Mouse (Mus musculus) heart, embryonic 10.5 days (tissue): ENCODE measurements around the gene Plch1. TPM values are rescaled to one million over a fixed set of nuclear protein-coding genes. Genes with fewer than 3 reads are reported as not detected.

Source experiments
- DNase-seq: peaks from one replicate; pipeline ENCODE4 v3.0.0-alpha.2; 2017; ENCODE audit warnings: low spot score
- H3K27ac ChIP-seq: fragments of 300-500 bp; sonication (generic); 2 replicates; pipeline ENCODE4 v1.5.1; 2016; ENCODE audit warnings: mild to moderate bottlenecking
- H3K27me3 ChIP-seq: fragments of 300-500 bp; sonication (generic); 2 replicates; pipeline ENCODE4 v1.6.1; 2016; ENCODE audit warnings: mild to moderate bottlenecking; ENCODE audit not compliant: poor library complexity, insufficient read depth, severe bottlenecking
- H3K36me3 ChIP-seq: fragments of 300-500 bp; sonication (generic); 2 replicates; pipeline ENCODE4 v1.6.1; 2016; ENCODE audit warnings: mild to moderate bottlenecking, moderate library complexity
- H3K4me1 ChIP-seq: fragments of 300-500 bp; sonication (generic); 2 replicates; pipeline ENCODE4 v1.6.1; 2016; ENCODE audit warnings: mild to moderate bottlenecking
- H3K4me3 ChIP-seq: fragments of 300-500 bp; sonication (generic); 2 replicates; pipeline ENCODE4 v1.5.1; 2016; ENCODE audit warnings: mild to moderate bottlenecking, moderate library complexity
- H3K9me3 ChIP-seq: fragments of 300-500 bp; sonication (generic); 2 replicates; pipeline ENCODE4 v1.6.1; 2016; ENCODE audit warnings: mild to moderate bottlenecking, moderate library complexity
- WGBS: fragments of 180-500 bp; shearing (Covaris S2); methylation state at CpG from one replicate; pipeline ENCODE4 v1.1.7; 2016; 5-methylcytosine and 5-hydroxymethylcytosine counted together
- polyA plus RNA-seq: library from polyadenylated mRNA; unstranded; fragments of >200 nt; fragmentation: Nextera tagmentation; extraction: Ambion mirVana; gene quantifications from 2 replicates; pipeline ENCODE4 v1.2.1, GENCODE M21; 2016

The Plch1 gene
- polyA plus RNA-seq, 1 experiment from 2014 or later: 2.0 TPM

- H3K4me1 ChIP-seq: no peaks in the 10 kb centered on the region
- no peak overlapping the region for H3K27ac ChIP-seq
- H3K36me3 ChIP-seq: no peaks in the 10 kb centered on the region
- no peak for DNase-seq
- 78% methylated on average over 7 of the region's 7 CpGs for WGBS
- no peak overlapping the region for H3K4me3 ChIP-seq
- no peaks in the 10 kb centered on the region for H3K9me3 ChIP-seq
- no peaks in the 10 kb centered on the region for H3K27me3 ChIP-seq
Measured at GRCm38 (mm10) chr3:63772617-63773305, 126.5 kb downstream of the Plch1 start.

- Histone ChIP-seq H3K4me3 (no peak overlapping the region), H3K27ac (no peak overlapping the region), H3K27me3 (no peaks in the 10 kb centered on the region), H3K4me1 (no peaks in the 10 kb centered on the region), H3K9me3 (no peaks in the 10 kb centered on the region), H3K36me3 (no peaks in the 10 kb centered on the region)
- WGBS: 67% methylated on average over 1 of the region's 1 CpGs
- DNase-seq: no peak
Measured at GRCm38 (mm10) chr3:63760821-63761220, 138.5 kb downstream of the Plch1 start.

GRCm38 (mm10) chr3:63740073-63740472 is 159.2 kb downstream of the Plch1 start:
- DNase-seq: no peak
- no peaks in the 10 kb centered on the region for H3K9me3 ChIP-seq
- 69% methylated on average over 2 of the region's 2 CpGs for WGBS
- no peaks in the 10 kb centered on the region for H3K27me3 ChIP-seq
- H3K36me3 ChIP-seq: no peaks in the 10 kb centered on the region
- H3K4me1 ChIP-seq: no peaks in the 10 kb centered on the region
- no peak overlapping the region for H3K27ac ChIP-seq
- H3K4me3 ChIP-seq: no peak overlapping the region

DNA sequence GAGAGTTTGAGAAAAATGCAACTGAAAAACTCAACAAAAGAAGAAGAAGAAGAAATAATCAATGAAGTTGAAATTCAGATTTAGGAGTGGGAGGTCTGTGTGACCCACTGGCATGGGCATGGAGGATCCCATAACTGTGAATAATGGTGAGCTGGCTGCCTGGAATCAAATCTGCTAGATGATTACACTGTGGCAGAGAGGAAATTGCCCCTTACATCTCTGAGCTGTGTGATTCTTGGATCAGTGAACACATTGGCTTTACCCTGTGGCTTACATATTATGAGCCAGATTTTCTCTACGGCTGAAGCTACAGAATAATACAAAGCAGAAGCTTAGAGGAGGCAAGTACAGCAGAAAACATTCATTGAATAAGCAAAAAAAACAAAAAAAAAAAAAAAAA is 170.9 kb downstream of the Plch1 start:
- no peak for DNase-seq
- Histone ChIP-seq H3K9me3 (no peaks in the 10 kb centered on the region), H3K36me3 (no peaks in the 10 kb centered on the region), H3K4me1 (no peaks in the 10 kb centered on the region), H3K27me3 (no peaks in the 10 kb centered on the region), H3K27ac (no peak overlapping the region), H3K4me3 (no peak overlapping the region)
- WGBS: 92% methylated on average over 1 of the region's 1 CpGs

DNA sequence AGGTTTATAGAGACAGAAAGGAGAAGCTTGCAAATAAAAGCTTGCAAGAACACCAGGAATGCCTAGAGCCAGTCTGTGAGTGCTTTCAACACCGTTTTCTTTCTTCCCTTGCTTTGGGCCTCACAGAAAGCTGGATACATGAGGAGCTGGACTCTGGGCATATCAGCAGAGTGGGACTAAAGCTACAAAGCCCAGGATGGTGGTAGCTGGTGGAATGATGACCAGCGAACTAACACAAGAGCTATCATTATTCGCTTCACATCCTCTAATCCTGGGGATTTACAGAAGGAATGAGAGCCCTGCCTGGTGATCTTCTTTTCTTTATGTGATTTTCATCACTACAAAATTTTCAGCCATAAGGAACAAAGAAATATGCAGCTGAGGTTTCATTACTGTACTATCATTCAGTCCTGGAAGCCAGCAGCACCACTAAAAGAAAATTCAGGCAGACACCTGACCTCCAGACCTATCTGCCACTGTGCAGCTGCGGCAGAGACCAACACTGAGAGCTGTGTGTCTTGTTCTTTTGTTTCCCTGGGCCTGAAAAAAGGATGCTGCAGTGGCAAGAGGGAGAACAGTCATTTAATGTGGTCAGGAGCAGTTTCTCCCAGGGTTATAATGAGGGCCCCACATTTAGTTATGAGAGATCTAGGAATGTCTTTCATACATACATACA is 172.5 kb downstream of the Plch1 start:
- 82% methylated on average over 4 of the region's 4 CpGs for WGBS
- Histone ChIP-seq H3K9me3 (no peaks in the 10 kb centered on the region), H3K36me3 (no peaks in the 10 kb centered on the region), H3K4me1 (no peaks in the 10 kb centered on the region), H3K27ac (no peak overlapping the region), H3K4me3 (no peak overlapping the region), H3K27me3 (no peaks in the 10 kb centered on the region)
- no peak for DNase-seq

DNA sequence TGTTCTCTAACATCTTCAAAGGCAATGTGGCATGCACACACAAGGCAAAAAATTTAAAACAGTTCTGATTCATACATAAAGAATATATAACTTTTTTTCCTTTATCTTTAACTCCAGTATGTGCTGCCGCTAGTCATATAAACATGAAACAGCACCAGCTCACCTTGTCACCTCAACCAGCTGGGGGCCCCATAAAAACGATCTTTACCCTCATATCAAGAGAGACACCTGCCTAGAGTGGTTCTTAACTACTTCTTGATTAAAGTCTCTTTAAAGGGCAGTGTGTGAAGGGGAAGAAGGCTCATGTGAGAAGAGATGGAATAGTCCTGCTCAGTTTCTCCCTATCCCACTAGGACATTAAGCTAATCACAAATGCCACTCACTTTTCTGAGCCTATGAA is 205.6 kb downstream of the Plch1 start:
- Histone ChIP-seq H3K36me3 (no peaks in the 10 kb centered on the region), H3K9me3 (no peaks in the 10 kb centered on the region), H3K4me3 (no peak overlapping the region), H3K27me3 (no peaks in the 10 kb centered on the region), H3K4me1 (no peaks in the 10 kb centered on the region), H3K27ac (no peak overlapping the region)
- DNase-seq: no peak
- 77% methylated on average over 2 of the region's 2 CpGs for WGBS

DNA sequence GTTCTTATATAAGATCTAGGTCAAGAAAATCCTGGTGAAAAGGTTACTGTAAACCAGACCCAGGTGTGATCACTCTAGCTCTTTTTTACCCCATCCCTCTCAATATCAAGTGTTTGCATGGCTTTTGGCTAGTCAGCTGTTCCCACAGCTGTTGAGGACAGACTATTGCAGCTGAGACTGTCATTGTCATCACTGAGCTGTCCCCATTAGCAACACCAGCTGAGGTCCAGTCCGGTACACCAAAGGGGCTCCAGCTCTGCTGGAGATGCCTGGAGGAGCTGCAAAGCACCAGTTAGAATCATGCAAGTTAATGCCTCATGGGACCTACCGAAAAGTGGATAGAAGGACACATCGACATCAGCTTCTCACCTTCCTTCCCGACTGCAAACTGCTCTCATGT is 206.5 kb downstream of the Plch1 start:
- WGBS: 79% methylated on average over 4 of the region's 4 CpGs
- no peaks in the 10 kb centered on the region for H3K36me3 ChIP-seq
- H3K9me3 ChIP-seq: no peaks in the 10 kb centered on the region
- no peak overlapping the region for H3K27ac ChIP-seq
- H3K27me3 ChIP-seq: no peaks in the 10 kb centered on the region
- no peak overlapping the region for H3K4me3 ChIP-seq
- DNase-seq: no peak
- no peaks in the 10 kb centered on the region for H3K4me1 ChIP-seq

DNA sequence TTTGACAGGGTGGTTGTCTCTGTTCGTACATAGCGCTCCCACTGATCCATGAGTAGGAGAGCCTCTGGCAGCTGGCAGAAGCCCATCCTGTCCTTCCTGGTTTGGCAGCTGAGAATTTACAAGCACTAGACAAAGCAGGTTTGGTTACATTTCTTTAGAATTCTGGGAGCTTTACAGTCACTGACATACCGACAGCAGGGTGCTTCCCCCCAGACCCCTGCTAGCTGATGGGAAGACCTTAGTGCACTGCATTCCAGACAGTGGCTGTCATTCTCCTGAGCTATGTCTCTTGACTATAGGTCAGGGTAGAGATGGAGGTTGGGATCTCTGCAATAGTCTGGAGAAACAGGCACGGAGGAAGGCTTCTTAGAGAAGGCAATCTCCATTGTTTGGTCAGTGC is 230.5 kb downstream of the Plch1 start:
- Histone ChIP-seq H3K4me1 (no peaks in the 10 kb centered on the region), H3K36me3 (no peaks in the 10 kb centered on the region), H3K27me3 (no peaks in the 10 kb centered on the region), H3K9me3 (no peaks in the 10 kb centered on the region), H3K4me3 (no peak overlapping the region), H3K27ac (no peak overlapping the region)
- WGBS: 73% methylated on average over 4 of the region's 4 CpGs
- DNase-seq: no peak

DNA sequence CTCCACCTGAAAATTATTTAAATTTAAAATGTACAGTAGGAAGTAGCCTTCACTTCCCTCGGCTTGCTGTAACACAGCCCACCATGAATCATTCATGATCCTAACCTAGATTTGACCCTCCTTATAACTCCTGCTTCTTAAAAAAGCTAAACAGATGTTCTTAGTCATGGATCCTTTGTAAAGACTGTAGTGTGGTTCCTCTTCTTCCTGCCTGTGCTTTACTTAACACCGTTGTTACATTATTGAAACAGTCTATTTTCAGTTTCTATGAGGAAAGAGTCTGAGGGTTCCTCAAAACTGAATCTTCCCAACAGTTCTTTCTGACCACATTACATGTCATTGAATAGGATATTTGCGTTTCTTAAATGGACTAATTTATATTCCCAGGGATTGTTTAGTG is 234.0 kb downstream of the Plch1 start:
- Histone ChIP-seq H3K9me3 (no peaks in the 10 kb centered on the region), H3K4me1 (peaks cover 4% of the 10 kb centered on the region; the same call in 1 of the 2 replicates), H3K27ac (no peak overlapping the region), H3K4me3 (no peak overlapping the region), H3K27me3 (no peaks in the 10 kb centered on the region), H3K36me3 (no peaks in the 10 kb centered on the region)
- 80% methylated on average over 3 of the region's 3 CpGs for WGBS
- DNase-seq: no peak

- H3K4me1 ChIP-seq: peaks cover 4% of the 10 kb centered on the region; the same call in 1 of the 2 replicates
- H3K4me3 ChIP-seq: no peak overlapping the region
- DNase-seq: no peak
- H3K36me3 ChIP-seq: no peaks in the 10 kb centered on the region
- H3K9me3 ChIP-seq: no peaks in the 10 kb centered on the region
- WGBS: 82% methylated on average over 6 of the region's 6 CpGs
- H3K27ac ChIP-seq: no peak overlapping the region
- H3K27me3 ChIP-seq: no peaks in the 10 kb centered on the region
Measured at GRCm38 (mm10) chr3:63664575-63665243, 234.6 kb downstream of the Plch1 start.

Other genes starting within 250 kb of the Plch1 start
- 3.9 and 5.1 TPM in 2 replicates for gene E130311K13Rik, start 30.0 kb upstream of the Plch1 start, polyA plus RNA-seq
- 10.9 and 12.0 TPM in 2 replicates for gene Slc33a1, start 65.3 kb upstream of the Plch1 start, polyA plus RNA-seq
- 52.2 TPM in 2 replicates for gene Gmps, start 76.6 kb upstream of the Plch1 start, polyA plus RNA-seq
- 0.01 TPM in 1 of 2 replicates, not detected in the other for gene Vmn2r1, start 182.1 kb upstream of the Plch1 start, polyA plus RNA-seq
- gene Vmn2r2, start 242.5 kb upstream of the Plch1 start, polyA plus RNA-seq: 0.09 TPM in 1 of 2 replicates, not detected in the other